Mouse (Mus musculus): ENCODE measurements around the gene Pus1. TPM values are rescaled to one million over a fixed set of nuclear protein-coding genes. Genes with fewer than 3 reads are reported as not detected.

Pus1 gene
- polyA plus RNA-seq (2015; fragmentation: Nextera tagmentation; extraction: Ambion mirVana): 27.3 and 27.7 TPM in 2 replicates

- no peaks in the 10 kb centered on the region for H3K9me3 ChIP-seq (replicated peaks)
- H3K27me3 ChIP-seq: no peaks in the 10 kb centered on the region
- peak within 1 kb of the TSS; percentile 85 for H3K9ac ChIP-seq
- peak within 1 kb of the TSS; percentile 98 for H3K4me2 ChIP-seq
- peak within 1 kb of the TSS; percentile 76 for H3K4me3 ChIP-seq
- peak; percentile 84 for ATAC-seq
- H3K4me1 ChIP-seq: peaks cover 23% of the 10 kb centered on the region
- WGBS: under 1% methylated on average over 57 of the region's 57 CpGs
- H3K27ac ChIP-seq: no peak within 1 kb of the TSS; the same call in 1 of the 2 replicates
- H3K36me3 ChIP-seq (ENCODE audit: poor library complexity, severe bottlenecking): peaks cover 41% of the 10 kb centered on the region
These were observed at the start of gene Pus1 for GRCm38 (mm10) chr5:110779998-110780760. Gene Pus1 (minus strand): TSS chr5:110780659.

DNA sequence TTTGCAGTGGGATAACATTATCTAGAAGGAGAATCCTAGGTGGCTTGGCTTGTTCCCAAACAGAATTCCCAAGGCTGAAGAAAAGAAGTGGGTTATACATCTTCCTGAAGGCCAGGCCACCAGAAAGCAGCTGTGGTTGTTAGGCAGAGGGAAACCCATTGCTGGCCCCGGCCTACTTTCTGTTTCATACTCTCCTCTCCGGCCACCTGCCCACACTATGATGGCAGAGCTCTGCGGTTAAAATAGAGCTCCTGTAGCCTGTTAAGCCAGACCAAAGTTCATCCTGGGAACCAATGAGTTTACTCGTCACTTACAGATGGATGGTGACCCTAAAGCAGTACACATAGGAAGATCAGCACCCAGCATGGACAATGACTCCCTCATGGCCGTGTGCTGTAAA is 47.1 kb upstream of the Pus1 start:
- Histone ChIP-seq H3K4me2 (no peak overlapping the region), H3K4me1 (no peaks in the 10 kb centered on the region), H3K4me3 (no peak overlapping the region), H3K9ac (no peak overlapping the region), H3K27ac (no peak overlapping the region), H3K27me3 (no peaks in the 10 kb centered on the region), H3K36me3 (ENCODE audit: poor library complexity, severe bottlenecking) (no peaks in the 10 kb centered on the region), H3K9me3 (replicated peaks) (no peaks in the 10 kb centered on the region)
- 93% methylated on average over 5 of the region's 5 CpGs for WGBS
- ATAC-seq: no peak

DNA sequence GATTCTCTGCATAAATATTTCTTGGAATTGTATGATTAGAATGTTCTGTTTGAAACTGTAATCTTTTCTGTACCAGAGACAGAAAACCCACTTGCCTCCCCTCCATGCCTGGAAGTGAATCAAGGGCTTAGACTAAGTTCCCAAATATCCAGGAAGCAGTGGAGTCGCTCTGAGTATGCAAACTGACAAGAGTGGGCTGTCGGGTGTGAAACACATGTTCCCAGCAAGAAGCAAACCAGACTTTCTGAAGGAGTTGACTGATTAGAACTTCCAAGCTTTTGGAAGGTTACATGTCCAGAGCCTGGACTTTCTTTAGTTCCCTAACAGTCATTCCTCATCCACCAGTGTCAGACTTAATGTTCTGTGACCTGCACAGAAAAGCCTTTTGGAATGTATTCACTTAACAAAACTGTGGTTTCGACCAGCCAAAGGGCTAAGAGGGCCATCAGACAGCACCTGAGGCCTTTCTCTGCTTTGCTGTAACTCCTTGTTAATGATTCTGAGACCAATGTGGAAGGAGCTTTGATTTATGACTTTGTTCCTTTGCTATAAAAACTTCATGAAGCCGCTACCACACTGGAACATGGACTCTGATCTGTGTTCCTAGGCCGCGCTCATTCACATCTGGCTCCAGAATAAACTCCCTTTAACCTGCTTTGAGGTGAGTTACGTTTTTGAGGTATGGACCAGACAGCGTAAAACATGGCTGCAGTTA is 46.5 kb upstream of the Pus1 start:
- Histone ChIP-seq H3K4me1 (no peaks in the 10 kb centered on the region), H3K9ac (no peak overlapping the region), H3K4me2 (no peak overlapping the region), H3K27me3 (no peaks in the 10 kb centered on the region), H3K9me3 (replicated peaks) (no peaks in the 10 kb centered on the region), H3K27ac (no peak overlapping the region), H3K36me3 (ENCODE audit: poor library complexity, severe bottlenecking) (no peaks in the 10 kb centered on the region), H3K4me3 (no peak overlapping the region)
- ATAC-seq: no peak
- WGBS: 94% methylated on average over 8 of the region's 8 CpGs

DNA sequence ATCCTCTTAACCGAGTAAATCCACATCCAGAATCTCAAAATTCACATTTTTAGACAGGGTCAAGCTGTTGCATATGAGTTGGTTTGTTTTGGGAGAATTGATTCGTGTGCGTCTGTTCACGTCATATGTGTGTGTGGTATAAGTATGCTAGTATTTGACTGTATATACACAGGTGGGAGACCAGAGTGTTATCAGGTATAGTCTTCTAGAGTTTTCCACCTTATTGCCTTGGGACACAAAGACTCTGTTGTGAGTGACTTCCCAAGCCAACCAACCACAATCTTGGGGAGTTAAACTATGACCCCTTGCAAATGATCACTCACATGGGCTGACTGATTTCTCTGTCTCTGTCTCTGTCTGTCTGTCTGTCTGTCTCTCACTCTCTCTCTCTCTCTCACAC is 44.0 kb upstream of the Pus1 start:
- Histone ChIP-seq H3K4me2 (no peak overlapping the region), H3K4me1 (no peaks in the 10 kb centered on the region), H3K9me3 (replicated peaks) (no peaks in the 10 kb centered on the region), H3K27me3 (no peaks in the 10 kb centered on the region), H3K4me3 (no peak overlapping the region), H3K36me3 (ENCODE audit: poor library complexity, severe bottlenecking) (no peaks in the 10 kb centered on the region), H3K9ac (no peak overlapping the region), H3K27ac (no peak overlapping the region)
- WGBS: 93% methylated on average over 4 of the region's 4 CpGs
- ATAC-seq: no peak

DNA sequence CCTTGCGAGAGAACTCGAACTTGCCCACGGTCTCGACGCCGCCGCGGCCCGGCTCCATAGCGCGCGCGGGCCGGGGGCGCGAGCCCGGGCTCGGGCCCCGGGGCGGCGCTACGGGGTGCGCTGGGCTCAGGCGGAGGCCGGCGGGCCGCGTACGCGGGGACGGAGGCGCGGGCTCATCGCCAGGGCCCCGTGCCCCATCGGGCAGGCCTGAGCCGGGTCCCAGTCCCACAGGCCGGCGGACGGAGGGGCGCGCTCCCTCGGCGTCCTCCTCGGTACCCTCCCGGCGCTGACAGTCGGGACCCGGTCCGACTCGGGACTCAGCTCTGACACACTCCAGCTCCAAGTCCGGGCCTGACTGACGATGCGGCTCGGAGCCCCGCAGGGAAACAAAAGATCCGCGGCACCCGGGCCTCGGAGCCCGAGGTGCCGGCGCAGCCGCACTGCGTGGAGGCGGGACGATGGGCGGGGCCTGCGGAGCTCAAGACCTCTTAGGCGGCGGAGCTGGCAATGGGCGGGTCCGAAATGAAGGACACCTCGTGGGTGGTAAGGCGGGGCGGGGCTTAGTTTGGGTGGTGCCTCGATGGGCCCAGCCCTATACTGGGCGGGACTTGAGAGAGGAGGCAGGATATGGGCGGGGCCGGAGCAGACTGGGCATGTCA is 29.3 kb upstream of the Pus1 start, which contains the start of gene Ulk1:
Ulk1 (minus strand) TSS at position 431 of the 659 bp plus-strand sequence.
- H3K9ac ChIP-seq: peak within 1 kb of the TSS; percentile 98
- H3K9me3 ChIP-seq (replicated peaks): no peaks in the 10 kb centered on the region
- H3K36me3 ChIP-seq (ENCODE audit: poor library complexity, severe bottlenecking): peaks cover 26% of the 10 kb centered on the region
- H3K27me3 ChIP-seq: no peaks in the 10 kb centered on the region
- H3K27ac ChIP-seq: peak within 1 kb of the TSS; percentile 91
- H3K4me1 ChIP-seq: peaks cover 43% of the 10 kb centered on the region
- peak within 1 kb of the TSS; percentile 99 for H3K4me2 ChIP-seq
- WGBS: under 1% methylated on average over 65 of the region's 80 CpGs
- peak; percentile 96 for ATAC-seq
- peak within 1 kb of the TSS; percentile 94 for H3K4me3 ChIP-seq

- Histone ChIP-seq H3K9ac (peak overlapping the region; percentile 98), H3K36me3 (ENCODE audit: poor library complexity, severe bottlenecking) (peaks cover 33% of the 10 kb centered on the region), H3K4me3 (peak overlapping the region; percentile 94), H3K4me2 (peak overlapping the region; percentile 99), H3K4me1 (peaks cover 47% of the 10 kb centered on the region), H3K27me3 (no peaks in the 10 kb centered on the region), H3K27ac (peak overlapping the region; percentile 91), H3K9me3 (replicated peaks) (no peaks in the 10 kb centered on the region)
- ATAC-seq: no peak
- WGBS: 1% methylated on average over 27 of the region's 27 CpGs
These were observed 28.6 kb upstream of the Pus1 start for GRCm38 (mm10) chr5:110808821-110809666.

- H3K27me3 ChIP-seq: no peaks in the 10 kb centered on the region
- H3K27ac ChIP-seq: peak overlapping the region; percentile 35; the same call in 1 of the 2 replicates
- H3K4me1 ChIP-seq: peaks cover 47% of the 10 kb centered on the region
- peaks cover 39% of the 10 kb centered on the region for H3K36me3 ChIP-seq (ENCODE audit: poor library complexity, severe bottlenecking)
- H3K9me3 ChIP-seq (replicated peaks): no peaks in the 10 kb centered on the region
- H3K4me3 ChIP-seq: peak overlapping the region; percentile 94
- H3K4me2 ChIP-seq: peak overlapping the region; percentile 99
- H3K9ac ChIP-seq: peak overlapping the region; percentile 98
- ATAC-seq: peak; percentile 29; the same call in 1 of the 2 replicates
- 4% methylated on average over 14 of the region's 14 CpGs for WGBS
These were observed 27.7 kb upstream of the Pus1 start for GRCm38 (mm10) chr5:110808061-110808631.

DNA sequence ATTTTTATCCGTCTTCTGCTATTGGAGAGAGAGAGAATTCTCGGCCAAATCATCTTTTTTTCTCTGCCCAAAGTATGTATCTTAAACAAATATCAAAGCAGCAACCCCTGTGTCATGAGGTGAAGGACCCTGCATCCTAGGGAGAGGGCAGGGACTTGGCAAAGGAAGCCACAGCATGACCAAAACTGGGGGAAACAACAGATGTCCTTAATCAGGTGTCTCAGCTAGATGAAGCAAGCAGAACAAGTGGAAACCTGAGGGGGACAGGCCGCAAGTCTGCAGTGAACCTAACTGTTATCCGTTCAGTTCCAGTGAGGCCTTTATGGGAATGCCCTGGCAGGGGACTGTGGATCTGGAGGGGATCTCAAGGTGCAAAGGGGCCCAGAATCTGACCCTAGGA is 27.0 kb upstream of the Pus1 start:
- Histone ChIP-seq H3K4me2 (peak overlapping the region; percentile 99), H3K27me3 (no peaks in the 10 kb centered on the region), H3K36me3 (ENCODE audit: poor library complexity, severe bottlenecking) (peaks cover 46% of the 10 kb centered on the region), H3K4me1 (peaks cover 47% of the 10 kb centered on the region), H3K9me3 (replicated peaks) (no peaks in the 10 kb centered on the region), H3K9ac (peak overlapping the region; percentile 98), H3K4me3 (peak overlapping the region; percentile 94), H3K27ac (no peak overlapping the region)
- 84% methylated on average over 4 of the region's 4 CpGs for WGBS
- no peak for ATAC-seq

DNA sequence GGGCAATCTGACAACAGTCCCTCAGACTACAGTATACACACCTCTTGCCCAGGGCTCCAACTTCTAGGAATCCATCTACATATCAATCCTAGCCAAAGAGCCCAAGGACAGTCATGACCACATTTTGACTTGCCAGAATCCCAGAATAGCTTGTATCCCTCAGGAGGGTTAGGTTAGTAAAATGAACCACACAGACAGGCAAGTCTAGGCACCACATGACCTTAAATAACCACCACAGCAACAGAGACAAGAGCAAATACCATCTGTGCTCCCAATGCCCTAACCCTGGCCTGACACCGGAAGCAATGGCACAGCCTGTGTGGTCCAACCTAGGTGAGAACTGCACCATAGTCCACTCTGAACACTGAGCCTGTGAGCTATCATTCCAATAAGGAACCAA is 26.2 kb upstream of the Pus1 start:
- H3K4me3 ChIP-seq: peak overlapping the region; percentile 94; the same call in 1 of the 2 replicates

GRCm38 (mm10) chr5:110806154-110806553 is 25.7 kb upstream of the Pus1 start:
- no peak overlapping the region for H3K4me2 ChIP-seq

More for the DNA sequence above, 26.2 kb upstream of the Pus1 start:
- Histone ChIP-seq H3K36me3 (ENCODE audit: poor library complexity, severe bottlenecking) (peaks cover 53% of the 10 kb centered on the region), H3K9me3 (replicated peaks) (no peaks in the 10 kb centered on the region), H3K27me3 (no peaks in the 10 kb centered on the region), H3K4me2 (peak overlapping the region; percentile 99; the same call in 1 of the 2 replicates), H3K27ac (no peak overlapping the region), H3K9ac (0 out of 2 replicates have a peak overlapping the region, but pooled peaks have one; percentile 16), H3K4me1 (peaks cover 47% of the 10 kb centered on the region)
- WGBS: 91% methylated on average over 1 of the region's 1 CpGs
- no peak for ATAC-seq

More at GRCm38 (mm10) chr5:110806154-110806553, 25.7 kb upstream of the Pus1 start:
- 91% methylated on average over 4 of the region's 4 CpGs for WGBS
- ATAC-seq: no peak
- Histone ChIP-seq H3K4me3 (no peak overlapping the region), H3K9me3 (replicated peaks) (no peaks in the 10 kb centered on the region), H3K27me3 (no peaks in the 10 kb centered on the region), H3K4me1 (peaks cover 47% of the 10 kb centered on the region), H3K27ac (no peak overlapping the region), H3K9ac (0 out of 2 replicates have a peak overlapping the region, but pooled peaks have one; percentile 16), H3K36me3 (ENCODE audit: poor library complexity, severe bottlenecking) (peaks cover 58% of the 10 kb centered on the region)

Measured in forebrain, embryonic 13.5 days (tissue).